Mouse (Mus musculus) heart, adult 11 months (tissue): ENCODE measurements at regions not wholly inside any gene's neighbourhood (a gene's known extent, or its start where the extent isn't known, plus 50 kb on each side); places are given as distances from the start of the nearest gene placed in this dataset.

Source experiments
- DNase-seq: peaks from one replicate; pipeline ENCODE4 v3.0.0; 2022

DNA sequence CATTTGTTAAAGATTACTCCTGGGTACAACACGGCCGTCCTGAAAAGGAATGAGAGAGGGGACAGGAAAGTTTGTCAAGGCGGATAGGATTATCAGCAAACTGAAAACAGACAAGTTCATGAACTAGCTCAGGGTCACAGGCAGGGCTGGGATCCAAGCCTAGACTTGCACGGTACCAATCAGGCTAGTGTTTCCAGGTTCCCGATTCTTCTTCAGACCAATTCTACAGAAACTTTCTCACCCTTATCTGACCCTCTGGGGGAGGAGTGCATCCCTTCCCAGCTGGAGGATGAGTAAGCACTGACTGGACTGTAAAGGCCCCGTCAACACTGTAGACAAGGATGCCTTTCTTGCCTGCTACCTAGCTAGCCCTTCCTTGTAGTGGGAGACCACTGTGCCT is 238.3 kb upstream of the Fggy start:
- DNase-seq: peak; percentile 93

DNA sequence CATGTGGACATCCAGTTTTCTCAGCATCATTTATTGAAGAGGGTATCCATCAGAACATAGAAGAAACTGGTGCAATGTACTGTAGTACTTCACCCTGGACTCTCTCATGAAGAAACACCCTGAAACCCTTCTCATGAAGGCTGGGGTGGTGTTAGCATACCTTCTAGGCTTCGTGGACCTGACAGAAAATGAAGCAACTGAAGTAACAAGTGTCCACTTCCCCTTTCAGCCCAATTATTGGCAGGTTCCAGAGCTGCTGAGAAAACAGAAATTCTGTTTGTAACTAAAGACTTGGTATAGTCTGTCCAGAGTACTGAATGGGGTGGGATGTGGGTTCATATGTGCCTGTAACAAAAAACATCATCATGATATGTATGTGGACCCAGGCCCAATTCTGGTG is 231.4 kb upstream of the Fggy start:
- peak; percentile 33 for DNase-seq

DNA sequence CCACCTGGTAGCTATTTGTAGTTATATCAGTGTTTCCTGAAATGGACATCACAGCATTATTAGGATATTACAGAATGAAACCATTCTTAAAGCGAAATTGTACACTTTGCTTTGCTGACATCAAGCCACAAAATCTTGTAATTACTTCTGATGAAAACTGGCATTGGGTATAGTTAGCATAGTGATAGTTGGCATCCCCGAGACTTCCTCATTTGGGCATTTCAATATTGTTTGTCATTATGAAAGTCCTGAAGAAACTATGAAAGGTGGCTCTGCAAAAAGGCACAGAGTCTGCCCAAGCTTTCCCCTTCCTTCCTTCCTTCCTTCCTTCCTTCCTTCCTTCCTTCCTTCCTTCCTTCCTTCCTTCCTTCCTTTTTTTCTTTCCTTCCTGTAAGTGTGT is 217.5 kb upstream of the Fggy start:
- no peak for DNase-seq

DNA sequence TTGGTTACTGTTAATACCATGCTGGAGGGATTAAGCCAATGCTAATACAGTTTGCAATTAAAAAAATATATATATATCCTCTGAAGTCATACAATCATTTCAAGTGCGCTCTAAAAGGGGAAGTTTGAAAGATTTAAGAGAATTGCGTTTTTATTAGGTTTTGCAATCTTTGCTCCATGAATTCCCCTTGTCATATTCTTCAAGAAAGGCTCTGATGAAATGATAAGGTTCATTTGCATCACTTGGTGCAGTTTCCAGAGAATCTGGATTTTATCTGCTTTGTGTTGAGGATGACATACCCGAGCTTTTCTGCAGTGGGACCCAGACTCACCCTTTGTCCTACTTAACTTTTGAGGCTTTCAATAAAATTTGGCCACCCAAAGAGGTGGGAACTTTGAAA is 216.4 kb upstream of the Fggy start:
- DNase-seq: no peak

DNA sequence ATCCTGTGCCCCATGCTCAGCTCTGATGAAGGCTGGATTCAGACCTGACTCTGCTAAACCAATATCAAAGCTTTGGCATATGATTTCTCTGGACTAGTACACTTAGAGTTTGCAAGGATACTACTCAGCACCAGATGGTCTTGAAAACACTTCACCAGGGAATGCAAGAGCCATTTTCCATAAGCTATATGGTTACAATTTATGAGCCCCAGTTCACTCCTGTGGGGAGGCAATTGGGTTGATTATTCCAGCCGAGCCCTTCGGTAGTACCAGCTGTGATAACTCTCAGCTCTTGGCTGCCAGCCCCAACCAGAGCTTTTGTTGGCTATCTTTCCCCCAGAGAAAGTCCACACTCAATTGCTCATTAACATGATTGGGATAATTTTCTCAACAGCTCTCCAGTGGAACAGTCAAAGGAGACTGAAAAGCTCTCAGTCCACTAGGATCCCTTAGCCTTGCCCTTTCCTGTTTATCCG is 210.5 kb upstream of the Fggy start:
- peak; percentile 94 for DNase-seq

DNA sequence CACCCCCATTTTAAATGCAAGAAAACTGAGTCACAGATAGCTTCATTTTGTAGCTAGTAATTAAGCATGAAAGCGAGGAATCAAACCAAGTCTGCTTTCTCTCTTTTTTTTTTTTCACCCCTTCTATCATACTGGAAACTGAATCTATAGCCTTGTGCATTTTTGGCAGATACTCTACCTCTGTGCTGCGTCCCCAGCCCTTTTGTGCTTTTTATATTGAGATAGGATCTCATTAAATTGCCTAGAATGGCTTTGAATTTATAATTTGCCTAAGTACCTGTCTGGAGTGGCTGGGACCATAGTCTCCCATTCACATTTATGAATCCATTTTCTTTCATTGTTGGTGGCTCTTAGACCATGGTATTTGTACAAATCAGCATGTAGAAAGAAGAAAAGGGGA is 209.9 kb upstream of the Fggy start:
- DNase-seq: peak; percentile 16

DNA sequence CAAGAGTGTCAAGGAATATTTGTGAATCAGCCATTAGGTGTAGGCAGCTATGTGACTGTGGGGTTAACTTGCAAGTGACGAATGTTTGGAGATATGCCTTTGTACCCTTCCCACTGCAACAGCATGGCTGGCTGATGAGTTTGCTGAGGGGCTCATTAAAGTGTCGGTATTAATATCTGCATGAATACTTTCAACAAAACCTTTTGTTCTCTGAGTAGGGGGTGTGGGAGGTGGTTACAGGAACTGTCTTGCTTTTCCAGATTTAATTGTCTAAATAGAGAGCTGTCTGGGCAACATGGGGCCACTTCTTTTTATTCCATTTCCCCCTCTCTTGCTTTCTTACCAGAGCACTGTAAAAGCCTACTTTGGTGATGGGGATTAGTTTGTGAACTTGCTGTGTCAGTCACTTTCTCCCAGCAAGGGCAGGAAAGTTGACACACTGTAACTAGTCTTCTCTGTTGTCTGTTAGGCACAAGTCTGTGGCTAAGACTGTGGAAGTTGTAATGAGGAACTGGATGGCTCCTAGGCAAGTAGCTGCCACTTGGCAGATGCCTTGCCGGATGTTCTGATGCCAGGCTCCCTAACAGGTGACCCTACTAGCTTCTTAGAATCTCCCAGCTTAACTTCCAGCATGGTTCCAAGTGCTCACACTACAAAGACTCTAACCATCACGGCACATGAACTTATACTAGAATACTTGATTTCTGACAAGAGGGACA is 208.7 kb upstream of the Fggy start:
- peak; percentile 62 for DNase-seq

DNA sequence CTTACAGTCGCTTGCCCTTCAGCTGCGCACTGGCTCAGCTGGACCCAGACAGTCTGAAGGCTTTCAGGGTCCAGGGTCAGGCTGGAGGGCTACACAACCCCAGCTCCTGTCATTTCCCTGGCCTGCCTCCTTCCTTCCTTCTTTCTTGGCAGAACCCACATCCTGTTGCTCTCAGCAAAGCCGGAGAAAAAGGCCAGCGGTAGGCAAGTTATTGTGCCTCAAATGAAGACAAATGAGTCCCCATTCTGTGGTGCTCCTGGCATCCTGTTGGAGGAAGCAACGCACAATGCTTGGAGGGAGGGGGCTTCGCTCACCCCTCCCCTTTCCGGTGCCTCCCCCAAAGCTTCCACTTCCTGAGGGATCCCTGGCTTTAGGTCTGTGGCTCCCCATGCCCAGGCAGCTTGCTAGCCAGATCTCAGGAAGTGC is 203.4 kb upstream of the Fggy start:
- peak; percentile 98 for DNase-seq

DNA sequence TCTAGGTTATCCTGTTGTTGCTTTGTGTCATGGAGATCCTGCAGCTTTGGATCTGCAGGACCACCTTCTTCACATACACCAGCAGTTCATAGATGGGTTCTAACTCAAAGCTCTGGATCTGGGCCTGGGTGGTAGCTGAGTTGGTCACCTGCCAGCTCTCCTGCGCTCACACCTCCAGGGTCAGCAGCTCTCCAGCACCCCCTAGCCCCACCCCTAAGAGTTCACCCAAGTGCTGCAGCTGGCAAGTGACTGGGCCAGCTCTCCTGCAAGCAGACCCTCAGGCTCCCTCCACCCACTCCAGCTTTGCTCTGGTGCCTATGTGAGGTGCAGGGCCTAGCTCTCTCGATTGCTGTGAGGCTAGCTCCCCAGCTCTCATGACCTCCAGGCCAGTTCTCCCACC is 198.6 kb upstream of the Fggy start:
- peak; percentile 87 for DNase-seq

DNA sequence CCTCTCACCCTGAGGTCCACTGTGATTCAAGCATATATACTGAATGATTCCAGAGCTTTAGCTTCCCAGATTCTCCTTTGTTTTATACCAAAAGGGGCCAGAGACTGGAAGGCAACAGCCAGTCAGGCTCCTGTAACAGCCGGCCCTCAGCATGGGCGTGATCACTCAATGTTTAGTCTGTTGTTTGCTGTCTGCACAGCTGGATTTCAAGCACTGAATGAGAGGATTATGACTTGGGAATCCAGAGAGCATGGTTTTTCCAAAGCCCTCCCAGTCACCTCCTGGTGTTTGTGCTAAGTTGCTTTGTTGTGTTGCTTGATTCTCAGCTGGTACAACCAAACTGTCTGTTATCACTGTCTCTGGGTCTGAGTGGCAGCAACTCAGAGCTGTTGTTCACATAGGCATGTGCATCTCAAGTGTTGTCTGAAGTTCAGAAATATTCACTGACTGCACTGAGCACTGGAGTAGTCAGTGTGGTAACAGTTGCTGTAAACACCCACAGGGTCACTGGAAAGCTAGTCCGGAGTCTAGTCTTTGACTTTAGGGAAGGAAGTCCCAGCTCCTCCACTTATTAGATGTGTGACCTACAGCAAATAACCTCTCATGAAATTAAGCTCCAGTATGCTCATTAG is 196.9 kb upstream of the Fggy start:
- DNase-seq: peak; percentile 50

DNA sequence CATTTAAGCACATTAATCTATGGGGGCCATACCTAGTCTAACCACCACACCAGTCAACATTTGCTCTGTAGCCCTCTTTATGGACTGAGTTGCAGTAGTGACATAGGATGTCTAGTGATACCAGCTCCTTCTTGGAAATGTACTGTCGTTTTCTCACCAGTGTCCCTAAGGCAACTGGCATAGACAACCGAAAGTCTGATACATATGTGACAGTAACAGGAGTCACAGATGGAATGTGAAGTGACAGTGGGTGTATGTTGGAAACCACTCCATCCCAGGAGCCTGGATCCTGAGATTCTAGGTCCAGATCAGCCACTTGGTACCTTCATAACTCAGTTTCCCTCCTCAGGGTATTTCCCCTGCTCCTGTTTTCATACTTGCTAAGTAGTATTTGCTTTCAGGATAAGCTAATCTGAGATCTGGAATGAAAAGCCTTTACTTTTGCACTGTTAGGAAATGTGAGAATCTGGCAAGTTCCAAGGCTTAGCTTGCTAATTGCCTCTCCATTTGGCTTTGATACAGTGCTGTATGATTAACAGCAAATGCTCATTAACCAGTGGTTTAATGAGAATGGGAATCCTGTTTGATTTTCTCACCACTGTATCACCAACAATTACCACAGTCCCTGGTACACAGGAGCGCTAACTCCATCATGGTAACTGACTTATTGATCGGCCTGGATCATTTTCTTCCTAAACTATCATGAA is 192.8 kb upstream of the Fggy start:
- DNase-seq: peak; percentile 48

DNA sequence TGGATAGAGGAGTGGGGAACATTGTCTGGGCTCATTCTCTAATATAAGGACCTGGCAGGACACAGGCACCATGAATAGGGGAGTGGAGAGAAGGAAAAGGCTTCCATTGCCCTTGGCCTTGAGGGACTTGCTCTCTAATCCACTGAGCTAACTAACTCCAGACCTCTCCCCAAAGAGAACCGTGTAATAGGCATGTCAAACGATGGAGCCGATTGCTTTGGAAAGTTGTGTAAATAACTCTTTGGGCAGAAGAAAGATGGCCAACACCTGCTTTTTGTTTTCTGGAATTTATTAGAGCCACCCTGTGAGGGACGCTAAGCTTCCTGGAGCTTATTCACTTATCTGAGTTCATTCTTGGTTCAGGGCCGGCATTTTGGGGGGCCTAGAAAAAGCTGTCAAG is 180.9 kb upstream of the Fggy start:
- DNase-seq: peak; percentile 29

DNA sequence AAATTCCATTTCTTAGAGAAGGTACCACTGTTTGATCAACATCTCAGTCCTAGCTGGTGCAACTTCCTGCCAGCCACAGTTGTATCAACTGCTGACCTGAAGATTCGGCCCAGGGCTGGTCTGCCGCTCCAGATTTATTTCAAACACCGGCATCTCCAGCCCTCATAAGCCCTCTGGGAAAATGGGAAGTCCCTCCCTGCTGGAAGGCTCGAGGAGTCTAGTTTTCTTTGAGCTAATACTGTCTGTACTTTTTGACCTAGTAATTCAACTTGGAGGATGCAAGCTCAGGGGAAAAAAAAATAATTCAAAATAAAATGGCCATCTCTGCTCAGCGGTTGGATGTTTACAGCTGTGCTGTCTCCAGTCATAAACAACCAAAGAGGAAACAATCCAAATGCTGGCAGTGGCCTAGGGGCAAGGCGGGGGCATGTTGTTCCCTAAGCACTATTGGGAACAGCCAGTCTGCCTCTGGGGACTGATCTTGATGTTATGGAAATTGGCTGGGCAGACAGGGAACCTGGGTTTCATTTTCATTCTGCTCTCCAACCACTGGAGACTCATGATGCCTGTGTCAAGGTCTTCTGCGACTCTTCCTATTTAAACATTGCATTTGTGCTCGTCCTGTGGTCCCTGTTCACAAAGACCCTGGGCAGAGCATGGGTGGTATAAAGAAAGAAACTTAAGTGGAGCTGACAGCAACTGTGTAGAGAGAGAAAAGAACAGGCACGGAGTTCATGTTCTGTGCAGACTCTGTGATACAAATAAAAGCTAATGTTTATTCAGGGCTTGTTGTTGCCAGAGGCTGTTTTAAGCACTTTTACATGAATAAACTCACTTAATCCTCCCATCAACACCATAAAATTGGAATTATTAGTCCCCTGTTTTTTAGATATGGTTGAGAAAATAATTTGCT is 179.8 kb upstream of the Fggy start:
- DNase-seq: peak; percentile 96

DNA sequence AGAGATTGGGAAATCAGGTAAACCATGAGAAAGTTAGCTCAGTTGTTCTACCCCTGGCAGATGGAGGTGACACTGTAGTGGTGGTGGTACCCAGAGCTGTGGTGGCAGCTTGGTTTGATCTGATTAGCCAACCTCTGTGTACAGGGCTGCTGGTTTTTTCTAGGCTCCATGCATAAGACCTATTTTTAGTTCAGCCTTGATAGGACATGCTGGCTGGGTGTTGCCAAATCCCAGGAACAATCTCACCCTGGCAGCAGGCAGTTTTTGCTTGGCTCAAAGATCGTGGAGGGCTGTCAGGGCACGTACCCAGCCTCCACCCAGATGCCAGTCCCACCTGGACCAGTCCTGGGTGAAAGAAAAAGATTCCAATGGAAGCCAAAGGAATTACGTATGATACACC is 178.7 kb upstream of the Fggy start:
- peak; percentile 96 for DNase-seq

DNA sequence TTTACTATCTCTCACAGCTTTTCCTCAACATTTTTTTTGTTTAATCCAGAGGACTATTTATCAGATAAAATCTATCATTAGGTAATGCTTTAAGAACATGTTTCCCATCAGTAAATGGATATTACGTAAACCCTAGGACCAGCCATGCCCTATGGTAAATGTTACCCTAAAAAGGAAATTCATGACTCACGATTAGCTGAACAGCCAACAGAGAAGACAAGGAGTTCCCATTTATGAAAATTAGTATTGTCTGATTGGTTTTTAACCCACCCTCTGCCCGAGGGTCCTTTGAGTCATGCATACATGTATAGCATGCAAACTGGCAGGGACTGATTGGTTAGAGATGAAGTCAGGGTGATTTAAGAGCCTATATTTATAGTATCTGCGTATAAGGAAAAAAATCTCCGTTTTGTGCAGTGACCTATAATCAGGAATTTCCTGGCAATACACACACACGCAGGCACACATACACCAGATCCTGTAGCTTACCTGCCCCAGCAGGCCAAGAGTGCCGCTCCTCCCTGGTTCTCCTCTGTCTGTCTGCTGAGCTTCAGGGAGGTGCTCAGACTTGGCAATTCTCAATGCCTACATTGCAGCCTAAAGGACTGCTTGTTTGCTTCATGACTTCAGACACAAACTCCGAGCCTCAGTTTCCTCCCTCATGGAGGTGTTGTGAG is 174.0 kb upstream of the Fggy start:
- peak; percentile 75 for DNase-seq

DNA sequence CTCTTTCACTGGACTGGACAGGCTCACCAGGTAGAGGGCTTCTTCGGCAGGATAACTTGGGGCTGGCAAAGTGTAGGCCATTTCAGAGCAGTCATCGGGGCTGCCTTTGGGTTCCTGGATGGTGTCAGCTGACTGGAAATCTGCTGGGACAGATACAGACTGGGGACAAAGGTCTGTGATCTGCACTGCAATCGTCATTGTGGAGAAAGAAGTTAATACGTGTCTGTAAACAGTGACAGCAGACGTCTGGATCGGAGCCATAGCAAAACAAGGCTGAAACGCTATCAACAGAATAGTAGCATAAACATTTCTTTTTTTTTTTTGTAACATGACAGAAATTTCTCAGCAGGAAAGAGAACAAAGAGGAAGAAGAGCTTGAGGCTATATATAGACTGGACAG is 171.8 kb upstream of the Fggy start:
- DNase-seq: peak; percentile 95

DNA sequence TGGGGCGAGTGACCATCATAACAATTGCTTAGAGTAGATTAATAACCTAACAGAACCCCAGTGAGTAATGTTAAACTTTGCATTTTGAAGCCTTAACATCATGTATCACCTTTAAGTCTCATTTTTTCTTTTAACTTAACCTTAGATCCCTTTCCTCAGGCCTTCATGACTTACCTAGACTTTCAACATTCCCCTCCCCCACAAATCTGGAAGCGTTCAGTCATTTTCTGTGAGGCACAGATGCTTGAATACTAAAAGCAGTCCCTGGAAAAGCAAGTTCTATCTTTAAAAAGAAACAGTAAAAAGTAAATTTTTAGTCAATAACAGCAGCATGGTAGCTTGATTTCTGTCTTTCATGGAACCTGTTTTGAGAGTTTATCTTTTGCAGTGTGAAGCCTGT is 171.3 kb upstream of the Fggy start:
- DNase-seq: peak; percentile 55

DNA sequence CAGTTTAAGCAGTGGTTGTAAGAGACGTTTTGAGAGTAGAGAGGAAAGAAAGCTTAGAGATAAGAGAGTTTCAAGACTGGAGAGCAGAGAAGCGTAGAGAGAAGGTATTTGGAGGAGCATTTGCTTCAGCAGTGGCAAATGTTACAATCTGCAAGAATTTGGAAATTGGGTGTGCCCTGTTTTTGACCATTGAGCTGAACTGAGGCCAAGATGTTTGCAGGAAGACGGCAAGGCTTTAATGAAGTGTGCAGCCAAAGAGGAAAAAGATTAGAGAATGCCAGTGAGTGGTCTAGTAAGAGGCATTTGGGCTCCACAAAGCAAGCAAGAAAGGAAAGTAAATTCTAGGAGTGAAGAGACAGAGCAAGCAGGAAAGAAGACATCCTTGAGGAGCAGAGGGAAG is 168.8 kb upstream of the Fggy start:
- peak; percentile 93 for DNase-seq

DNA sequence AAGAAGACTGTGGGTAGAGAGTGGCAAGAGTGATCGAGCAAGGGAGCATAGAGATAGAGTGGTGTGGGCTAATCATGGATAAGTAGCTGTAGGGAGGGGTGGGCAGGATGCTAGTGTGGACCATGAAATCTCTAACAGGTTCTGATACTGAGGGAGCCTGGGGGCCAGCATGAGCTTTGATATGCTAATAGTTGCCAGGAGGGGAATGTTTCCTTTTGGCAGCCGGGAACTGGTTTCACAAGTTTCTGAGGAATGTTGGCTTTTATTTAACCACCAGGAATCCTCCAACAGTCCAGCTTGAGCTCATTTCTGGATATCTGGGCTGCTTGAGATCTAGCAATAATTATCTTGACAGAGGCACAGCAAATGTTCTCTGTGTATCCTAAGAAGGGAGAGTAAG is 167.7 kb upstream of the Fggy start:
- peak; percentile 94 for DNase-seq

DNA sequence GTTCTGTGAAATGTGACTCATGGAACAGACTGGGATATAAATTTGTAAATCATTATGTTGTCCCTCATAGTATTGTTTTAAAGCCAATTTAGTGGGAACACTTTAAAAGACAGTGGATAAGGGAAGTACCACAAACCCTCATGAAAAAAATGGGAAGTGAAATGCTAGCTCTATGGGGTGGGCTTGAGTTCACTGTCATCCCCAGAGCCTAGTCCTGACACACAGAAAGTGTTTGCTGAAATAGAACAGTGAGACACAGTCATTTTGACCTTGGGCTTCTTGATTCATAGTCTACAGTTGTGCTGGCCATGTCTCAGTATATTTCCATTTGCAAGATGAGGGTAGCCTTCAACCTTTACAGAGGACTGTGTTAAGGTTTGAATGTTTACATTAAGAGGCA is 166.8 kb upstream of the Fggy start:
- peak; percentile 51 for DNase-seq

DNA sequence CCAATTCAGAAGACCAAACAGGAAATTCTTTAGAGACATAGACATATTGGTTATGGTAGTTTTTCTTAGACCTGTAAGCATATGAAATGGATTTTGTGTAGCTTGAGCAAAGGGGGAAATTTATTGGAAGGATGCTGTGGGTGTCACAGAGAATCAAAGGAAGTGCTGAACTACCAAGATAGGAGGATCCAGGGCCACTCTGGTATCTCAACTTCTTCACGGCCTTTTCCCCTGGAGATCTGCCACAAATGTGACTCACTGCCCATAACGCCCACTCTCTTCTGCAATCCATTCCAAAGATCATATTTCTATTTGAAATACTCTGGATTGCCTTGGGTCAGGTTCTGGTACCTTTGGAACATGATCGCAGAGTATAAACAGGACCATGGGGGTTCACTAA is 161.6 kb upstream of the Fggy start:
- DNase-seq: peak; percentile 88

DNA sequence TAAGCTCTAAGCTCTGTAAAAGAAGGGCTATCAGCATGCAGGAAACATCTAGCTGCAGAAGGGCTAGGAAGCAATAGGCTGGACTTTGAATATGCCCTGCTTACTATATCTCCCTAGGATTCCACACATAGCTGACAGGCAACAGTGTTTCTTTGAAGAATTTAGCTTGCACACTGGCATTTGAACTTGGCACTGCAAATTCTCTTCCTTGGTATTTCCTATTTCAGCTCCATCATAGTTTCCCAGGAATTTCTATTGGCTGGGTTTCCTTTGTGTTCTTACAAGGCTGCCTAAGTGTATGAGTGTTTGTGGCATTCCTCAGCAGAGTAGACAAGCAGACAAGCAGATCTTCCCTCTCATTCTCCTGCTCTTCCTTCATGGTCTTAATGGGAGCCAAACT is 159.0 kb upstream of the Fggy start:
- DNase-seq: peak; percentile 65
